Mouse (Mus musculus): ENCODE measurements around the gene Tmod1. TPM values are rescaled to one million over a fixed set of nuclear protein-coding genes. Genes with fewer than 3 reads are reported as not detected.

The Tmod1 gene
- polyA plus RNA-seq, 1 experiment = 0.34 TPM

DNA sequence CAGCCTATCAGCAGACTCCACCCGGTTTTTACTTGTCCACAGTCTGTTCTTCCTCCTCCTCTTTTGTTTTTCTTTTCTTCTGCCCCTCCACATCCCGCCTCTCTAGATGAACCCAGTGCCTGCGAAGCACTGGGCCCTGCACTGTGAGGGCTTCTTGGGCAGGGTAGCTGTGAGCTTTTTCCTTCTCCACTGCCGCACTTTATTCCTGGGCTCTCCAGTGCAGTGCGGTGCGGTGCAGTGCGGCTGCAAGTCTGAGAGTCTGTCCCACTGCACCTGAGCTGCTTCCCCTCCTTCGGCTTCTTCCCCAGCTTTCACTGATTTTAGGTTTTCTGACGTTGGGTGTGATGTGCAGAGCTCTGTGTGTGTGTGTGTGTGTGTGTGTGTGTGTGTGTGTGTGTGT, 6.3 kb upstream of the Tmod1 start:
- no peak for TF ChIP-seq USF1 (IDR thresholded peaks at IDR 0.05; ENCODE audit: low read depth)
- TF ChIP-seq CEBPB (IDR thresholded peaks at IDR 0.05; ENCODE audit: low read depth) = no peak
- no peak for TF ChIP-seq CTCF (IDR thresholded peaks at IDR 0.05; ENCODE audit: control insufficient read depth, insufficient read depth, insufficient read length)
- TF ChIP-seq FOSL1 (IDR thresholded peaks at IDR 0.05; ENCODE audit: insufficient read depth, low read length, poor library complexity, severe bottlenecking) = no peak
- no peak for TF ChIP-seq MAX (IDR thresholded peaks at IDR 0.05)
- no peak for TF ChIP-seq MYOG (IDR thresholded peaks at IDR 0.05; ENCODE audit: control insufficient read depth, extremely low read depth, insufficient read length)
- TF ChIP-seq MYOD1 (IDR thresholded peaks at IDR 0.05; ENCODE audit: control insufficient read depth, insufficient read length, low read depth) = no peak
- Histone ChIP-seq H3K4me3 (ENCODE audit: insufficient read depth, poor library complexity, severe bottlenecking) (no peak overlapping the region), H3ac (ENCODE audit: control insufficient read depth, insufficient read length, low read depth) (no peak overlapping the region), H3K79me3 (ENCODE audit: low read depth) (no peaks in the 10 kb centered on the region), H3K27me3 (ENCODE audit: control insufficient read depth, insufficient read depth, insufficient read length) (no peaks in the 10 kb centered on the region), H3K36me3 (ENCODE audit: control insufficient read depth, insufficient read depth) (no peaks in the 10 kb centered on the region), H3K79me2 (ENCODE audit: control insufficient read depth, insufficient read depth) (no peaks in the 10 kb centered on the region)

- TF ChIP-seq MYOD1 (IDR thresholded peaks at IDR 0.05; ENCODE audit: control insufficient read depth, insufficient read length, low read depth) = no peak
- TF ChIP-seq MYOG (IDR thresholded peaks at IDR 0.05; ENCODE audit: control insufficient read depth, extremely low read depth, insufficient read length) = no peak
- TF ChIP-seq USF1 (IDR thresholded peaks at IDR 0.05; ENCODE audit: low read depth) = no peak
- TF ChIP-seq FOSL1 (IDR thresholded peaks at IDR 0.05; ENCODE audit: insufficient read depth, low read length, poor library complexity, severe bottlenecking) = no peak
- no peak for TF ChIP-seq CEBPB (IDR thresholded peaks at IDR 0.05; ENCODE audit: low read depth)
- TF ChIP-seq MAX (IDR thresholded peaks at IDR 0.05) = no peak
- no peak for TF ChIP-seq CTCF (IDR thresholded peaks at IDR 0.05; ENCODE audit: control insufficient read depth, insufficient read depth, insufficient read length)
- no peaks in the 10 kb centered on the region for H3K79me3 ChIP-seq (ENCODE audit: low read depth)
- no peak overlapping the region for H3ac ChIP-seq (ENCODE audit: control insufficient read depth, insufficient read length, low read depth)
- no peaks in the 10 kb centered on the region for H3K36me3 ChIP-seq (ENCODE audit: control insufficient read depth, insufficient read depth)
- no peaks in the 10 kb centered on the region for H3K79me2 ChIP-seq (ENCODE audit: control insufficient read depth, insufficient read depth)
- H3K4me3 ChIP-seq (ENCODE audit: insufficient read depth, poor library complexity, severe bottlenecking) = no peak overlapping the region
- no peaks in the 10 kb centered on the region for H3K27me3 ChIP-seq (ENCODE audit: control insufficient read depth, insufficient read depth, insufficient read length)
Measured at GRCm38 (mm10) chr4:46033197-46033596, 5.5 kb upstream of the Tmod1 start.

- H3K79me2 ChIP-seq (ENCODE audit: control insufficient read depth, insufficient read depth) = no peaks in the 10 kb centered on the region
- H3K79me3 ChIP-seq (ENCODE audit: low read depth) = no peaks in the 10 kb centered on the region
- no peaks in the 10 kb centered on the region for H3K27me3 ChIP-seq (ENCODE audit: control insufficient read depth, insufficient read depth, insufficient read length)
- no peaks in the 10 kb centered on the region for H3K36me3 ChIP-seq (ENCODE audit: control insufficient read depth, insufficient read depth)
- no peak overlapping the region for H3ac ChIP-seq (ENCODE audit: control insufficient read depth, insufficient read length, low read depth)
- TF ChIP-seq CTCF (IDR thresholded peaks at IDR 0.05; ENCODE audit: control insufficient read depth, insufficient read depth, insufficient read length) (no peak), MYOD1 (IDR thresholded peaks at IDR 0.05; ENCODE audit: control insufficient read depth, insufficient read length, low read depth) (no peak), CEBPB (IDR thresholded peaks at IDR 0.05; ENCODE audit: low read depth) (no peak), USF1 (IDR thresholded peaks at IDR 0.05; ENCODE audit: low read depth) (no peak), FOSL1 (IDR thresholded peaks at IDR 0.05; ENCODE audit: insufficient read depth, low read length, poor library complexity, severe bottlenecking) (no peak), MYOG (IDR thresholded peaks at IDR 0.05; ENCODE audit: control insufficient read depth, extremely low read depth, insufficient read length) (no peak), MAX (IDR thresholded peaks at IDR 0.05) (no peak)
- H3K4me3 ChIP-seq (ENCODE audit: insufficient read depth, poor library complexity, severe bottlenecking) = no peak overlapping the region
Measured at GRCm38 (mm10) chr4:46038591-46038891, 194 bp upstream of the Tmod1 start.

DNA sequence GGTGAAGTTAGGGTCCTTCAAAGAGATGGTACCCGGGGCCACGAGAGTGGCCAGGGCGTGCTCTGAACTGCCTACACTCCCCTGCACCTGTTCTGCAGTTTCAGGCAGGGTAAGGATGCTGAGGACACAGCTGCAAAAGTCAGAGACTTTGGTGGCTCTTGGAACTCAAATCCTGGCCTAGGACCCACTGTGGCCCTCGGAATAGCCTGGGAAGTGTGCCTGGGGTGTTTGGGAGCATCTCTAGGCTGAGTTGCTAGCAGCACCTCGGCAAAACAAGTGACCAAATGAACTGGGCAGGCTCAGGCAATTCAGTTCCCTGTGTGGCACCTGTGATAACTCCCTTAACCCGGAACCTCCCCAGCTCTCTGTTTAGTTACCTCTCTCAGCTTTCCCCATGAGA, 1.2 kb downstream of the Tmod1 start:
- Histone ChIP-seq H3ac (ENCODE audit: control insufficient read depth, insufficient read length, low read depth) (no peak overlapping the region), H3K4me3 (ENCODE audit: insufficient read depth, poor library complexity, severe bottlenecking) (no peak overlapping the region), H3K79me3 (ENCODE audit: low read depth) (no peaks in the 10 kb centered on the region), H3K36me3 (ENCODE audit: control insufficient read depth, insufficient read depth) (no peaks in the 10 kb centered on the region), H3K79me2 (ENCODE audit: control insufficient read depth, insufficient read depth) (no peaks in the 10 kb centered on the region), H3K27me3 (ENCODE audit: control insufficient read depth, insufficient read depth, insufficient read length) (no peaks in the 10 kb centered on the region)
- no peak for TF ChIP-seq MAX (IDR thresholded peaks at IDR 0.05)
- no peak for TF ChIP-seq USF1 (IDR thresholded peaks at IDR 0.05; ENCODE audit: low read depth)
- TF ChIP-seq FOSL1 (IDR thresholded peaks at IDR 0.05; ENCODE audit: insufficient read depth, low read length, poor library complexity, severe bottlenecking) = no peak
- no peak for TF ChIP-seq CEBPB (IDR thresholded peaks at IDR 0.05; ENCODE audit: low read depth)
- no peak for TF ChIP-seq CTCF (IDR thresholded peaks at IDR 0.05; ENCODE audit: control insufficient read depth, insufficient read depth, insufficient read length)
- TF ChIP-seq MYOG (IDR thresholded peaks at IDR 0.05; ENCODE audit: control insufficient read depth, extremely low read depth, insufficient read length) = no peak
- no peak for TF ChIP-seq MYOD1 (IDR thresholded peaks at IDR 0.05; ENCODE audit: control insufficient read depth, insufficient read length, low read depth)

- Histone ChIP-seq H3K4me3 (ENCODE audit: insufficient read depth, poor library complexity, severe bottlenecking) (no peak overlapping the region), H3K27me3 (ENCODE audit: control insufficient read depth, insufficient read depth, insufficient read length) (no peaks in the 10 kb centered on the region), H3K79me3 (ENCODE audit: low read depth) (no peaks in the 10 kb centered on the region), H3K36me3 (ENCODE audit: control insufficient read depth, insufficient read depth) (no peaks in the 10 kb centered on the region), H3ac (ENCODE audit: control insufficient read depth, insufficient read length, low read depth) (no peak overlapping the region), H3K79me2 (ENCODE audit: control insufficient read depth, insufficient read depth) (no peaks in the 10 kb centered on the region)
- TF ChIP-seq MAX (IDR thresholded peaks at IDR 0.05) (no peak), CEBPB (IDR thresholded peaks at IDR 0.05; ENCODE audit: low read depth) (no peak), CTCF (IDR thresholded peaks at IDR 0.05; ENCODE audit: control insufficient read depth, insufficient read depth, insufficient read length) (no peak), MYOG (IDR thresholded peaks at IDR 0.05; ENCODE audit: control insufficient read depth, extremely low read depth, insufficient read length) (no peak)
Measured at GRCm38 (mm10) chr4:46040594-46041192, 2.0 kb downstream of the Tmod1 start.

Data from C2C12 (cell line).